Mouse (Mus musculus) c-Kit-negative CD71-positive TER-119-positive erythroid progenitor cells, embryonic 14.5 days (primary cell): Measurements from ENCODE around the gene Fdxacb1.

ENCODE experiments used
- DNase-seq: peaks from one replicate; pipeline ENCODE4 v3.0.0-alpha.2; 2013; ENCODE audit warnings: low read depth, low spot score

Fdxacb1 gene

GRCm38 (mm10) chr9:50750706-50751105 lies 17.3 kb upstream of the Fdxacb1 start:
- no peak for DNase-seq

- no peak for DNase-seq
Observed at GRCm38 (mm10) chr9:50751323-50751722, 16.7 kb upstream of the Fdxacb1 start, which contains the start of gene Cryab. TSS of gene Cryab (plus strand) at chr9:50751325.

- no peak for DNase-seq
Observed at GRCm38 (mm10) chr9:50752054-50752602, 15.9 kb upstream of the Fdxacb1 start, which contains the start of gene Hspb2. TSS of gene Hspb2 (minus strand) at chr9:50752354.

DNA sequence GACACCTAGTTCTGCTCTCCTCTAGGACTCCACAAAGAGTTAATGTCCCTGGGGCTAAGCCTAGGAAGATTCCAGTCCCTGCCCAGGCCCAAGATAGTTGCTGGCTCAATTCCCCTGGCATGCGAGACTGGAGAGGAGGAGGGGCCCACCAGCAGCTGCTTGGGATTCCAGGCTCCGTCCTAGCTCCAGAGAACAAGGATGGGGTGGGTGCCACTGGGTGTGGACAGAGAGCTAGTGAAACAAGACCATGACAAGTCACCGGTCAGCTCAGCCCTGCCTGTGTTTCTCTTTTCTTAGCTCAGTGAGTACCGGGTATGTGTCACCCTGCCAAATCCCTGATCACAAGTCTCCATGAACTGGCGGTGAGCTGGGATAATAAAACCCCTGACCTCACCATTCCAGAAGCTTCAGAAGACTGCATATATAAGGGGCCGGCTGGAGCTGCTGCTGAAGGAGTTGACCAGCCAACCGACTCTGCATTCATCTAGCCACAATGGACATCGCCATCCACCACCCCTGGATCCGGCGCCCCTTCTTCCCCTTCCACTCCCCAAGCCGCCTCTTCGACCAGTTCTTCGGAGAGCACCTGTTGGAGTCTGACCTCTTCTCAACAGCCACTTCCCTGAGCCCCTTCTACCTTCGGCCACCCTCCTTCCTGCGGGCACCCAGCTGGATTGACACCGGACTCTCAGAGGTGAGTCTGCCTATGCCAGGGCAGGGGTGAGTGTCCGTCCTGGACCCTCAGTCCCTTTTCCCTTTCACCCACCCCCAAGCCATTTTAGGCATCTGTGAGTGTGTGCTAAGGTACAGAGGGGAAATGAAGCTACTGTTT lies 15.0 kb upstream of the Fdxacb1 start:
- DNase-seq = no peak

DNA sequence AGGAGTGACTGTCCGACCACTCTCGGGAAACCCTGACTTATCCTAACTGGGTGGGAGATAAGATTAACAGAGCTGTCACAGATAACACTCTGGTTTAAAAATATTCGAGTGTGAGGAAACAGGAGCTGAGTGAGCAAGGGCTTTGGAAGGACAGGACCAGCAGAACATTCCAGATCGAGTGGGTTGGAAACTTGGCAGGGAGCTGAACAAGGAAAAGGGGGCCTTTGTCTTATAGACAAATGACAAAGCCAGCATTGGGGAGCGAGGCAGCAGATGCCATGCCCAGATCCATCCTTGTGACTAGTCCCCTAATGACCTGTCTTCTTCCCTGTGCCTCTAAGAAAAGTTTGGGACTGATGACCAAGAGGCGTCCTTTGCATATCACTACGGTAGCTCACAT lies 14.1 kb upstream of the Fdxacb1 start:
- no peak for DNase-seq

GRCm38 (mm10) chr9:50756711-50757110 lies 11.3 kb upstream of the Fdxacb1 start:
- no peak for DNase-seq

GRCm38 (mm10) chr9:50761520-50762243 lies 6.4 kb upstream of the Fdxacb1 start:
- DNase-seq = no peak

DNA sequence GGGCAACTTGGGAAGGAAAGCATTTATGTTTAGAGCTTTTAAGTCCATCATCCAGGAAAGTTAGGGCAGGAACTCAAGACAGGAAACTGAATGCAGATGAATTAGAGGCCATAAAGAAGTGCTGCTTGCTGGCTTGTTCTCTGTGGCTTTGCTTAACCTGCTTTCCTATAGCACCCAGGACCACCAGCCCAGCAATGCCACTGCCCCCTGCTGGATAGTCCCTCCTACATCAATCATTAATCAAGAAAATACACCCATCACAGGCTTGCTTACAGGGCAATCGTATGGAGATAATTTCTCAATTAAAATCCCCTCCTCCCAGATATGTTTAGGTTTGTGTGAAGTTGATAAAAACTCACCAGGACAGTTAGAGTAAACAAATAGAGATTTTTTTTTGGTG lies 4.7 kb upstream of the Fdxacb1 start:
- DNase-seq = no peak

DNA sequence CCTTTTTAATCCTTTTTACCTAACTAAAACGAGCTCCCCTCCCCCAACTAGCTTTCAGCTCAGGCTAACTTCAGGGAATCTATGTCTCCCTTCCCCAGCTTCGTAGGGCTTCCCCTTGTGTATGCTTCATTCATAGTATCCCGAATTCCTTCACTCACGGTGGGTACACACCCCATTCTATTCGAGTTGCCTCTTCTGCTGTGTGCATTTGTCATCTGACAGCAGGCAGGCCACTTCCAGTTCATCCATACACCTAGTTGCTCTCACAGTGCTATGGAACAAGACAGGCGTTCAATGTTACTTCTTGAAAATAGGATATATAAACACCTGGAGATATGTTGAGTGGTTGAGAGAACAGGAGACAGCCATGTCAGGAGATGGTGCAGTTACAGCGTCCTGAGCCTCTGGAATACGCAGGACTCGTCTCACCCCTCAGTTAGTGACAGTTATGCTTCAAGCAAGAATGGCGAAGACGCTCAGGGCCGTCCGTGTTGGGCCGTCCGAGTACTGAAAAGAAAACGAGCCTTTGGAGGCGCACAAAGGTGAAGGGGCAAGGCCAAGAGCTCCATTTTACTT lies 417 bp upstream of the Fdxacb1 start:
- no peak for DNase-seq

- no peak for DNase-seq
Observed at GRCm38 (mm10) chr9:50770011-50770410, 2.0 kb downstream of the Fdxacb1 start.

GRCm38 (mm10) chr9:50774026-50774462 lies 6.0 kb downstream of the Fdxacb1 start:
- DNase-seq = no peak

DNA sequence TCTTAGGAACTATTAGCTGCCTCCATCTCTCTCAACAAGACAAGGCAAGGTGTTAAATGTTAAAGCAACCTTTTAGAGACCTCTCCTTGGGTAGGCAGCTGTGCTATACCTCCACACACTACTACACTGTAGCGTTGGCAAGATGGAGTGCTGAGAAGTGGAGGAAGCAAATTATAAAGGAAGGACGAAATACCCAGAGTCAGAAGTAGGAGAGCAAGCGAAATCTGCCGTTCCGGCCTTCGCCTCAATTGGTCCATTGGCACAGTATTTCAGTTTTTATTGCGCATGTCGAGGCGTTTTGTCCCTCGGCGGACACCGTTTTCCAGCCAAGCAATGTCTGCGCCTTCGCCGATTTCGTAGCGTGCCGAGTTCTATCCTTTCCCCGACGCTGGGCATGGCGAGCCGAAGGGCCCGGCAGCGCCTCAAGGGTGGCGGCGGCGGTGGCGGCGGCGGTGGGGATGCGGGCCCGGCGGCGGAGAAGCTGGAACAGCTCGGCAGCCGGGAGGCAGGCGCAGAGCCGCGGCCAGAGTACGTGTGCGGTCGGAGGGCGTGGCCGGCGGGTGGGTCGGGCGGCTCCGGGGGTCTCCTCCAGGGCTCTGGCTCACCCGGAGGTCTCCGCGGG lies 7.1 kb downstream of the Fdxacb1 start, which contains the start of the genes Alg9 and 1110032A03Rik:
Alg9 (plus strand) TSS at position 29 of the 622 bp plus-strand sequence.
1110032A03Rik (minus strand) TSS at position 530 of the 622 bp plus-strand sequence.
- DNase-seq = peak; percentile 77

GRCm38 (mm10) chr9:50775662-50776126 lies 7.7 kb downstream of the Fdxacb1 start:
- no peak for DNase-seq

- DNase-seq = no peak
Observed at GRCm38 (mm10) chr9:50776162-50776760, 8.2 kb downstream of the Fdxacb1 start.

DNA sequence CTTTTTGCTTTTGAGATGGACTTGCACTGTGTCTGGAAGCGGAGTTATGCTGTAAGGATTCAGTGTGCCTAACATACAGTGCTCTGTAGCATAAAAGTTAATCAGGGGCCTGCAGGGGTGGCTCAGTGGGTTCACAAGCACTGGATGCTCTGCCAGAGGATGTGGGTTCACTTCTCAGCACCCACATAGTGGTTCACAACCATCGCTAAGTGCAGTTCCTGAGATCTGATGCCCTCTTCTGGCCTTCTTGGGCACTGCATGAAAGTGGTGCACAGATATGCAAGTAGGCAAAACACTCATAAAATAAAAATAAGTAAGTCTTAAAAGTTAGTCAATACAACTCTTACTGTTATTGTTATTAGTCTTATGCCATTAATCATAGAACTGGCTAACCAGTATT lies 14.1 kb downstream of the Fdxacb1 start:
- no peak for DNase-seq

DNA sequence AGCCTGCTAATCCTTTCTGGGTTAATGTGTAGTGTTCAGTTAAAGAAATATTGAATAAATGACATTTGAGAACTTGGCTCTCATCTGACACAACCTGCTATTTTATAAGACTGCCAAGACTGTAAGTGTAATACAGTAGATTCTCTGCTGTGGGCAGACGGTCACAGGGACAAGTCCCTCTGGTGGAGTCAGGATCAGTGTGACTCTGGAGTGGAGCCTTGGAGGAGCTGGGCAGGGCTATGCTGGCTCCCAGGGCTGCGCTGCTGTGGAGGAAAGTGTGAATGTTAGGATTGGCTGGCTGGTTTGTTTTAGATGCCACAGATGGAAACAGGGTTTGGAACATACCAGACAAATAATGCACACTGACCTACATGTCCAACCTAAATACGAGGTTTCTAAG lies 27.2 kb downstream of the Fdxacb1 start:
- no peak for DNase-seq

- DNase-seq = no peak
Observed at GRCm38 (mm10) chr9:50796776-50797175, 28.7 kb downstream of the Fdxacb1 start.

GRCm38 (mm10) chr9:50797641-50798040 lies 29.6 kb downstream of the Fdxacb1 start:
- no peak for DNase-seq

DNA sequence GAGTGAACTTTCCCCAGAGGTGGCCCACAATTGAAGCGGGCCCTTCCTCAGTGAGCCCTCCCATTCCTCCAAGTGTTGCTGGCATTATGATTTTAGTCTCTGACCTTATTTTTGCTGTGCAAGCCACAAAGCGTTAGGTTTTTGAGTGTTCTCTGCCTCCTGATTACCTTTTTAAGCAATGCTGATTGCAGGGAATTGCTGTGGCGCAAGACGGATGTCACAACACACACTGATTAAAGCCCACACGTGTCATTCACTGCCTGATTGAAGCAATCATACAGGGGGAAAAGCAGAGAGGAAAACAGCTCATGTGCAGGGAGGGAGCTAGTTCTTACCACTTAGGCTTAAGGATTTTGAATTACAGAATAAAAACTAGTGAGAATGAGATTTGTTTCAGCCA lies 30.3 kb downstream of the Fdxacb1 start:
- DNase-seq = no peak

DNA sequence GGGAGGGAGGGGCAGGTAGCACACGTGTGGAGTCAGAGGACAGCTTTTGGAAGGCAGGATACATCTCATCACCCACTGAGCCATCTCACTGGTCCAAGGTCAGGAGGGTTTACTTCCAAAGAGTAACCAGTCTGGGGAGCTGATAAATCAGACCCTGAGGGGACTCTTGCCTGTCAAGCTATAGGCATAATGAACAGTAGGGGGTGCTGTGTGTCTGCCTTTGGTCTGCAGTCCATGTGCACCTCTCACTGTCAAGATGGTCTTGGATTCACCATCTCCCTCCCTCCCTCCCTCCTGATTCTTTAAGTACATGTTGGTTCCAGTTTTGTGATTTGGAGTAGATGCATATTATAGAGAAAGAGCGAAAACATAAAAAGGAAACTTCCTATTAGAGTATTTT lies 32.9 kb downstream of the Fdxacb1 start:
- peak; percentile 60 for DNase-seq
